Mouse (Mus musculus) spleen, embryonic (tissue): Measurements from ENCODE around the gene Clint1.

Source experiments
- CTCF ChIA-PET: fragments of 350-600 bp; sonication (Branson Sonifier 250); formaldehyde crosslinking; loops from one replicate; lab custom pipeline; 2022; lab: Charles Lee

Clint1 gene

GRCm38 (mm10) chr11:45925436-45925835, 73.6 kb downstream of the Clint1 start:
- CTCF ChIA-PET = interaction anchor here (0.6 kb wide), 1 partner anchor 710 kb away, joined by 3 read pairs; no protein-coding TSS in a partner anchor

GRCm38 (mm10) chr11:45926640-45927082, 74.8 kb downstream of the Clint1 start:
- CTCF ChIA-PET = interaction anchor here (1.4 kb wide), 1 partner anchor 12 kb away, joined by 7 read pairs; no protein-coding TSS in a partner anchor

- CTCF ChIA-PET = interaction anchor here (1.4 kb wide), 1 partner anchor 12 kb away, joined by 7 read pairs; no protein-coding TSS in a partner anchor
These were observed 75.6 kb downstream of the Clint1 start for GRCm38 (mm10) chr11:45927456-45927855.

- CTCF ChIA-PET = no interaction called here
These were observed 77.7 kb downstream of the Clint1 start for GRCm38 (mm10) chr11:45929541-45929940.

- CTCF ChIA-PET = interaction anchor here (0.6 kb wide), 1 partner anchor 179 kb away, joined by 6 read pairs; no protein-coding TSS in a partner anchor
These were observed 80.9 kb downstream of the Clint1 start for GRCm38 (mm10) chr11:45932771-45933170.

GRCm38 (mm10) chr11:45937478-45937877, 85.6 kb downstream of the Clint1 start:
- CTCF ChIA-PET = no interaction called here

- CTCF ChIA-PET = interaction anchor here (1.5 kb wide), 1 partner anchor 12 kb away, joined by 7 read pairs; no protein-coding TSS in a partner anchor
These were observed 87.1 kb downstream of the Clint1 start for GRCm38 (mm10) chr11:45938917-45939316.

- CTCF ChIA-PET = no interaction called here
These were observed 90.4 kb downstream of the Clint1 start for GRCm38 (mm10) chr11:45942281-45942680.

GRCm38 (mm10) chr11:45943108-45943705, 91.4 kb downstream of the Clint1 start:
- CTCF ChIA-PET = no interaction called here

- CTCF ChIA-PET = no interaction called here
These were observed 92.2 kb downstream of the Clint1 start for GRCm38 (mm10) chr11:45943891-45944642.

GRCm38 (mm10) chr11:45944643-45945156, 92.8 kb downstream of the Clint1 start, which contains the start of gene Lsm11:
TSS of gene Lsm11 (minus strand) at chr11:45944935.
- CTCF ChIA-PET = no interaction called here

GRCm38 (mm10) chr11:45946796-45947195, 94.9 kb downstream of the Clint1 start:
- CTCF ChIA-PET = no interaction called here

- CTCF ChIA-PET = no interaction called here
These were observed 95.6 kb downstream of the Clint1 start for GRCm38 (mm10) chr11:45947491-45947890.

- CTCF ChIA-PET = interaction anchor here (0.6 kb wide), 1 partner anchor 9 kb away, joined by 3 read pairs; no protein-coding TSS in a partner anchor
These were observed 103.3 kb downstream of the Clint1 start, which contains the start of gene Thg1l for GRCm38 (mm10) chr11:45955127-45955627. TSS of gene Thg1l (minus strand) at chr11:45955494.

- CTCF ChIA-PET = no interaction called here
These were observed 107.7 kb downstream of the Clint1 start for GRCm38 (mm10) chr11:45959598-45959997.

GRCm38 (mm10) chr11:45960003-45960402, 108.2 kb downstream of the Clint1 start:
- CTCF ChIA-PET = no interaction called here
